Mouse (Mus musculus) forebrain, embryonic 10.5 days (tissue): ENCODE measurements at regions not wholly inside any gene's neighbourhood (a gene's known extent, or its start where the extent isn't known, plus 50 kb on each side); places are given as distances from the start of the nearest gene placed in this dataset.
"Not testable (repeated sequence)": the region's sequence is repeated elsewhere in the genome, so short reads cannot be mapped to it uniquely, and the experiment has no call there.

Experiments
- DNase-seq: peaks from one replicate; pipeline ENCODE4 v3.0.0-alpha.2; 2017; ENCODE audit warnings: low spot score; ENCODE audit errors: extremely low spot score
- H3K27ac ChIP-seq: fragments of 300-500 bp; sonication (generic); 2 replicates; pipeline ENCODE4 v1.5.1; 2016; ENCODE audit warnings: mild to moderate bottlenecking
- H3K27me3 ChIP-seq: fragments of 300-500 bp; sonication (generic); 2 replicates; pipeline ENCODE4 v1.6.1; 2016; ENCODE audit warnings: mild to moderate bottlenecking; ENCODE audit not compliant: poor library complexity, severe bottlenecking
- H3K36me3 ChIP-seq: fragments of 300-500 bp; sonication (generic); replicated peaks from 2 replicates; pipeline ENCODE4 v1.6.1; 2016; ENCODE audit warnings: mild to moderate bottlenecking, moderate library complexity
- H3K4me1 ChIP-seq: fragments of 300-500 bp; sonication (generic); 2 replicates; pipeline ENCODE4 v1.6.1; 2016
- H3K4me3 ChIP-seq: fragments of 300-500 bp; sonication (generic); 2 replicates; pipeline ENCODE4 v1.5.1; 2016; ENCODE audit warnings: mild to moderate bottlenecking, moderate library complexity
- H3K9me3 ChIP-seq: fragments of 300-500 bp; sonication (generic); 2 replicates; pipeline ENCODE4 v1.6.1; 2016; ENCODE audit warnings: mild to moderate bottlenecking, moderate library complexity
- WGBS: fragments of 180-500 bp; shearing (Covaris S2); methylation state at CpG from one replicate; pipeline ENCODE4 v1.1.7; 2016; 5-methylcytosine and 5-hydroxymethylcytosine counted together

DNA sequence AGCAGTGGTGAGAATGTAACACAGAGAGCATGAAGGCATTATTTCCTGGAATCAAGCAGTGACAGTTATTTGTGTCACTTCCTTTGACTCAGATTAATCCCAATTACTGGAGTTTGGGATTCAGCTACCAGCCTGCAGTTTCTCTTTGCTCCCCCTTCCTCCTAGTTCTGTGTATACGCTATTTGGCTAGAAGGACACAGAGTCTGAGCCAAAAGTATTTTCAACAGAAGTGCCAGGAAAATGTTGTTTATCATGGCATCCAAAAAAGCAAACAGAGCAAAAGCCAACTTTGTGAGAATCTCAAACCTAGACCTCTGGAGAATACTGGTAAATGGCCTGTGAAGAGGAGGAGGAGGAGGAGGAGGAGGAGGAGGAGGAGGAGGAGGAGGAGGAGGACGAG, 600.4 kb downstream of the Crisp4 start:
- no peak for DNase-seq
- Histone ChIP-seq H3K4me1 (no peaks in the 10 kb centered on the region), H3K36me3 (no peaks in the 10 kb centered on the region), H3K4me3 (no peak overlapping the region), H3K27ac (no peak overlapping the region), H3K9me3 (no peaks in the 10 kb centered on the region), H3K27me3 (no peaks in the 10 kb centered on the region)
- 86% methylated on average over 1 of the region's 2 CpGs for WGBS

DNA sequence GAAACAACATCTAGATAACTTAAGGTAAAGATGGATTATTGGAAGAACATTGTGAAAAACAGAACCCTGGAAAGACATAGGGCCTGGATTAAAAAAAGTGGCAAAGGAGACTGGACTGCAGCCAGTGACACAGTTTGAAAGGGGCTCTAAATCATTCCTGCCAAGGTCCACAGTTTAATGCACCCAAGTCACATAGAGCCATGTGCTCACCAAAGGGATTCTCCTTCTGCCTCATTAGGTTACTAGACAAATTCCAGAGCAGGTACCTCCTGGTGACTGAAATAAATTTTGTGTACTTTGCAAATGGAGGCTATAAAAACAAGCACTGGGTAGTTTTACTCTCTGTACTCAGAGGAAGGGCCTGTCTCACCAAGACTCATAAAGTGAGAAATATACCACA, 607.5 kb downstream of the Crisp4 start:
- H3K9me3 ChIP-seq = no peaks in the 10 kb centered on the region
- no peak overlapping the region for H3K27ac ChIP-seq
- no peaks in the 10 kb centered on the region for H3K27me3 ChIP-seq
- no peak overlapping the region for H3K4me3 ChIP-seq
- no peaks in the 10 kb centered on the region for H3K4me1 ChIP-seq
- no peaks in the 10 kb centered on the region for H3K36me3 ChIP-seq
- DNase-seq = no peak

DNA sequence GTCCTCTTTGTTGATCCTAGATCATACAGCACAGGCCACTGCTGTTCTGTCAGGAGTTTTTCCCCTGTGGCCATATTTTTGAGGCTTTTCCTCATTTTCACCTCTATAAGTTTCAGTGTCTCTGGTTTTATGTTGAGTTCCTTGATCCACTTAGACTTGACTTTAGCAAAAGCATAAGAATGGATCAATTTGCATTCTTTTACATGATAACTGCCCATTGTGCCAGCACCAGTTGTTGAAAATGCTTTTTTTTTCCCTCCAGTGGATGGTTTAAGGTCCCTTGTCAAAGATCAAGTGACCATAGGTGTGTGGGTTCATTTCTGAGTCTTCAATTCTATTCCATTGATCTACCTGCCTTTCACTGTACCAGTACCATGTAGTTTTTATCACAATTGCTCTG, 614.4 kb downstream of the Crisp4 start:
- H3K4me3 ChIP-seq, H3K9me3 ChIP-seq, H3K27me3 ChIP-seq, H3K4me1 ChIP-seq, H3K27ac ChIP-seq, DNase-seq, H3K36me3 ChIP-seq: not testable (repeated sequence)

DNA sequence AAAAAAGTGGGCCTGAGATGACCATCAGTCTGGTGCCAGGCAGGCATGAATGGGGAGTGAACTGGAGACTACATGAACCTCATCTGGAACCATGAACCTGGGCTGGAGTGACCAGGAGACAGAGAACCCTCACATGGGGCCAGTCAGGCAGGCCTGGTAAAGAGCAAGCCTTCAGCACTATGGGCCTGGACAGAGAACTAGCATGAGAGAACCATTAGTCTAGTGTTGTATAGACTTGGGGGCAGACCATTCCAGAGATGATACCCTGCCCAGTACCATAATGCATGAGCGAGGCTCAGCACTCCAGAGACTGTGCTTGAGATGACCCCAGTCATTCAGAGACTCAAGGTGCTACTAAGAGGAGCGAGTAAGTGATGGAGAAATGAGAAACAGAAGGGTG, 625.6 kb downstream of the Crisp4 start:
- WGBS = 82% methylated on average over 2 of the region's 2 CpGs
- H3K4me1 ChIP-seq = no peaks in the 10 kb centered on the region
- H3K4me3 ChIP-seq = no peak overlapping the region
- H3K36me3 ChIP-seq = no peaks in the 10 kb centered on the region
- H3K27ac ChIP-seq = no peak overlapping the region
- no peaks in the 10 kb centered on the region for H3K9me3 ChIP-seq
- H3K27me3 ChIP-seq = no peaks in the 10 kb centered on the region
- DNase-seq = no peak

DNA sequence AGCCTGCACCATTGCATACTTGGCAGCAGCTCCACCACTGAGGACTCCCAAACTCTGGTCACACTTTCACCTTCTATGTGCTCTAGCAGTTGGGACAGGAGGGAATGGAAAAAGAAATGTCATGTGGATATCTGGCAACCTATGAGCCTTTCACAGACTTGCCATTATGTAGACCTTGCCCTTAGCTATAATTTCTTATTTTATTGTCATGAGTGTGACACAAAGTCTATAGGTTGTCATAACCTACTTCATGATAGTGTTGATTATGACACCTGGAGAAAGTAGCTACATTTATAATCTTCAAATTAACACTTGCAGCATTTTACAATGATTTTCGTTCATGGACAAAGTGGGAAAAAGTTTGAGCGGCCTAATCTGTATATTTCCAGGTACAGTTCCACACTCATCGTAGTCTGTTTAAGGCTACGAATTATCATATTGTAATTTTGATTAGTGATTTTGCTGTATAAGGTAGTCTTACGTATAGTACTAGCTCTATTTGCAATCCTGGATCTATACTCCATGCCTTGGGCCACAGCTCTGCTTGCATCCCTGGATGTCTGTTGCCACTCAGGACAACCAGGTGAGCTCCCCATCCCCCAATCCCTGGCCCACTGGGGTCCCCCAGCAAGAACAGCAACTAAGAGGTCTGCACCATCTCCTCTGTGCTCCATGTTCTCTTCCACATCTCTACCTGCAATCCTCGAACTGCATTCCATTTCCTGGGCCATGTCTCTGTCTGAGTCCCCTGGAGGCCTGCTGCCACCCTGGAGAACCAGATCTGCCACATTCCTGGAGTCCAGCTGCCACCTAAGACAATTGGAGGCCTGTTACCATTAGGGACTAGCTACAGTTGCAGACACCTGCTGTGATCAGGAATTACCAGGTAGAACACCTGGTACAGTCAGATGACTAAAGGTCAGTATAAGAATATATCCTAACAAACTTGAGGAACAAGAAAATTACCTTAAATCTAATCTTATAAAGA, 639.3 kb downstream of the Crisp4 start:
- no peak for DNase-seq
- 90% methylated on average over 6 of the region's 6 CpGs for WGBS

DNA sequence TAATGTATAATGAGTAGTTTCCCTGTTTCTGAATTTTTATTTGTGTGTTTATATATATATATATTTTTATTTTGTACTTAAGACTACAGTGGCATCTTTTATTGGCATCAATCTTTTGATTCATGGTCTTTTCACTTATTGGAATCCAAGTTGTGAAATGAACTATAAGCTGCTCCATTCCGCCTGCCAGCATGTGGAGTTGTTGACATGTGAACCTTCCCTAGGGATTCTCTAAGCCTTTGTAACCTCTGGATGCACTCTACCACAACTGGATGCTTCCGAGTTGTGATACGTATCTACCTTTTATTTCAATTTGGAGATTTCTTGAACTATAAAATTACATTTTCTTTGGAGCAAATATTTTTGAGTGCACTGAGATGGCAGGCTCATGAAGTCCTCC, 652.1 kb downstream of the Crisp4 start:
- 88% methylated on average over 3 of the region's 3 CpGs for WGBS

More for the DNA sequence above, 639.3 kb downstream of the Crisp4 start:
- Histone ChIP-seq H3K36me3 (no peaks in the 10 kb centered on the region), H3K4me1 (no peaks in the 10 kb centered on the region), H3K9me3 (no peaks in the 10 kb centered on the region), H3K27ac (no peak overlapping the region), H3K4me3 (no peak overlapping the region), H3K27me3 (no peaks in the 10 kb centered on the region)

DNA sequence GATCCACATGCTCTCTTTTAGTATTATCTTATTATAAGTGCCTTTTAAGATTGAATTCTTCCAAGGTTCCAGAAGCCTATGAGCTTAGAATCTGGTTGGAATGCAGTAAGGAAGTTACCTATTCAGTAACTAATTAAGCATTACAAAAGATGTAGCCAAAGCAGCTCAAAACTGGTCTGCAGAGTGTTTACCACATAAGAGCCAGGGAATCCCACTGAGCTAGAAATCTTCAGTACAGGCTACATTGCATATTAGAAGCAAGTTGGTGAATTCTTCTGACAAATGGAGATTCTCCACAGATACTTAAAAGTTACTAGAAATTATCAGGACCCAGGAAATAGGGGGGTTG, 655.9 kb downstream of the Crisp4 start:
- H3K36me3 ChIP-seq, H3K9me3 ChIP-seq, DNase-seq, H3K4me3 ChIP-seq, H3K4me1 ChIP-seq, H3K27me3 ChIP-seq, H3K27ac ChIP-seq: not testable (repeated sequence)

More for the DNA sequence above, 652.1 kb downstream of the Crisp4 start:
- no peaks in the 10 kb centered on the region for H3K36me3 ChIP-seq
- H3K4me3 ChIP-seq = no peak overlapping the region
- no peak for DNase-seq
- no peaks in the 10 kb centered on the region for H3K4me1 ChIP-seq
- H3K27me3 ChIP-seq = no peaks in the 10 kb centered on the region
- no peak overlapping the region for H3K27ac ChIP-seq
- no peaks in the 10 kb centered on the region for H3K9me3 ChIP-seq

DNA sequence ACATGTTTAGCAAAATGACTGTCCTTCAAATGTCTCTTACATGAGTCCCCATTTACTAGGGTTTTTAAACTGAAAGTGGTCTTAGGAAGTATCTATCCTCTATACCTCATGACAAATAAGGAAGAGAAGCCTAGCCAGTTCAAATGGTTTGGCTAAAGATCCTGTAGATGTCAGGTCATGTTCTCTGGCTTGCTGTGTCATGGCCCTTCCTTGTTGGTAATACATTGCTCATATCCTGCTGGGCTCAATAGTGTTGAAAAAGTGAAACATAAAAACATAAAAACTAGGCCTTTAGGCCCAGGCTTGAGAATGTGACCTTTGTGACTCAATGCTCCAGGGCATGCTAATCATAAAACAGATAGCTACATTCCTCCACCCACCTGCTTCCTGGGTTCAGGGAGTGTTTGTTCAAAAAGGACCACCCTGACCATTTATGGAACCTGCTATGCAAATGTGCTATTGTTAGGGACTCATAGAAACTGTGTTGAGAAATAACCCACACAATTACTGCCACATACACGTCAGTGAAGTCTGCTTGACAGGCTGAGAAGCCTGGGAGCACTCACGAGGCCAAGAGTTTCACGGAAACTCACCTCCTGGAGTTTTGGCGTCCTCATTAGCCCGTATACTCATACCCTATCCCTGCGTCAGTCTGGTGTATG, 656.4 kb downstream of the Crisp4 start:
- not testable (repeated sequence) for H3K36me3 ChIP-seq, H3K4me1 ChIP-seq, H3K4me3 ChIP-seq, H3K27ac ChIP-seq, H3K27me3 ChIP-seq, DNase-seq, H3K9me3 ChIP-seq
- 83% methylated on average over 6 of the region's 6 CpGs for WGBS

DNA sequence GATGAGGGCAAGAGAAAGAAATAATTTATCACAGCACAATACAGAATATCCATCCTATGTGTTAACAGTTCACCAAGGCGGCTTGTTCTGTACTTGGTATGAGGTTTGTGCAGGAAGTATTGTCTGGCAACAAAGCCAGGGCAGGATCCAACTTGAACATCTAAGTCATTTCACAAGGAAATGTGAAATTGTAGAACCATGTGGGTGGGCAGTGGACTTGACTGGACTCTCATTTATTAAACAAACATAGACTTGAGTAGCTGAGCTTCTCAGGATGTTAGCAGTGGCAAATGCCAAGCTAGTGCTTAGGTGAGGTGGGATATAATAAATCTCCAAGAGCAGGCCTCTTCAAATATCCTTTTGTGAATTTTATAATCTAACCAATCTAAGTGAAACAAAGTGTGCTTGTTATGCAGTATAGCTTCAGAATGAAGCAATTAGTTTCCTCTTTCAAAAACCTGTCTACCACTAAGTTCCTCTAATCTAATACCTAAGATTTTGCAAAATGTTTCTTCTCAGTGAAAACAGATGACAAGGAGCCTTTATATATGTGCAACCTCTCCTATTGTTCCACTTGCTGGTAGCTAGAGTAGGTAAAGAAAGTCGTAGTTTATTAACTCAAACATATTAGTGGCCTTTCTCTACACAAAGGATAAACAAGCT, 694.4 kb downstream of the Crisp4 start:
- no peaks in the 10 kb centered on the region for H3K4me1 ChIP-seq
- H3K27ac ChIP-seq = no peak overlapping the region
- no peak for DNase-seq
- no peaks in the 10 kb centered on the region for H3K27me3 ChIP-seq
- H3K9me3 ChIP-seq = no peaks in the 10 kb centered on the region
- 75% methylated on average over 2 of the region's 2 CpGs for WGBS
- H3K36me3 ChIP-seq = no peaks in the 10 kb centered on the region
- H3K4me3 ChIP-seq = no peak overlapping the region

DNA sequence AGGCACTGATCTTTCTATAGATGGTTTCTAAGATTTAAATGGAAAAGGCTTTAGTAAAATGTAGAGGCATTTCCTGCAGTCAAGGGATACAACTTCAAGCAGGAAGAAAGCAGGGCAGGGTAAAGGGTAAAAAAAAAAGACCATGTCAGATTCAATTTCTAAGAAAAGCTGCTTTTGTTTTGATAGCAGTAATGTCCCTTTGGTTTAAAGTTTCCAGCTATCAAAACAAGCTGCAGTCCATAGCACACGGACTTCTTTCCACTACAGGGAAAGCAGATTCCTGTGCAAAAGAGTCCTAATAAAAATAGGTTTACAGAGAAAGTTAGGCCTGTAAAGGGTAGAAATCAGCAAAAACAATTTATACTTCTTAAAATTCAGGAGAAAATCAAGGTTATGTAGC, 695.0 kb downstream of the Crisp4 start:
- no peak for DNase-seq
- no peaks in the 10 kb centered on the region for H3K36me3 ChIP-seq
- WGBS = 74% methylated on average over 1 of the region's 1 CpGs
- no peaks in the 10 kb centered on the region for H3K27me3 ChIP-seq
- 0 out of 2 replicates have a peak overlapping the region, but pooled peaks have one; percentile 8 for H3K27ac ChIP-seq
- no peak overlapping the region for H3K4me3 ChIP-seq
- H3K4me1 ChIP-seq = no peaks in the 10 kb centered on the region
- no peaks in the 10 kb centered on the region for H3K9me3 ChIP-seq

DNA sequence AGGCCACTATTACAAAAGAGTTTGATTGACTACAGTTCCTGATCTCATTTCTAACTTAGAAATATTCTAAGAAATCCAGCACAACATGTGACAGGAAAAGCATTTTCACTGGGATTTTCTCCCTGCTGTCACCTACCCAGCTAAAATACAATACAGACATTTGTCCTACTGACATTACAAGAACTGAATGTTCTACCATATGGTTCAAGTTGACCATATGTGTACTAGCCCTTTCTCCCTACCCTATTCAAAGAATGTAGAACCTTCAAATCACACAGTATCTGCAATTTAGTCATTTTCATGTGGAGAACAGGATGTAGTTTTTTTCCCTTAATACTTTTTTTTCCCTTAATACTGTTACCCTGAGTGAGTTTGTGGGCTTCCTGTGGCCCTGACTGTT, 695.4 kb downstream of the Crisp4 start:
- no peak for DNase-seq
- Histone ChIP-seq H3K4me3 (no peak overlapping the region), H3K27ac (peak overlapping the region; percentile 20; the same call in 1 of the 2 replicates), H3K27me3 (no peaks in the 10 kb centered on the region), H3K9me3 (no peaks in the 10 kb centered on the region), H3K4me1 (no peaks in the 10 kb centered on the region), H3K36me3 (no peaks in the 10 kb centered on the region)

DNA sequence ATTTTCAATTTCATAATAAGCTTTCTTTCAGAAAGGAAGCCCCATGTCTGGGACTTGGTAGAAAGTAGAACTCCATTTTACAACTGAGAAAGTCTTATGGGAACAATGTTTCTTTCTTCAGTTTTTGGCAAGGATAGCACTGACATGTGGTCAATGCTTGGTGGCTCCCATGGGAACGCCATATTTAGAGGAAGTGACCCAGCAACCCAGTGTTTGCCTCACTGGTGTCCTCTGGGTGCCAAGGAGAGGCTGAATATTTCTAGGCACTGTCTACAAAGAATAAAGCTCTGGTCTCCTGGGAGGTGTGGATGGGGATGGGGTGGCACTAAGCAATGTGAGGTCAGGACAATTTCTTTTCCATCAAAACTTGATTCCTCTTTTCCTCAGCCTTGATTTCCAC, 696.4 kb downstream of the Crisp4 start:
- H3K9me3 ChIP-seq = no peaks in the 10 kb centered on the region
- no peak overlapping the region for H3K4me3 ChIP-seq
- H3K36me3 ChIP-seq = no peaks in the 10 kb centered on the region
- no peaks in the 10 kb centered on the region for H3K27me3 ChIP-seq
- H3K4me1 ChIP-seq = no peaks in the 10 kb centered on the region
- no peak for DNase-seq
- H3K27ac ChIP-seq = no peak overlapping the region
- WGBS = 92% methylated on average over 1 of the region's 1 CpGs

DNA sequence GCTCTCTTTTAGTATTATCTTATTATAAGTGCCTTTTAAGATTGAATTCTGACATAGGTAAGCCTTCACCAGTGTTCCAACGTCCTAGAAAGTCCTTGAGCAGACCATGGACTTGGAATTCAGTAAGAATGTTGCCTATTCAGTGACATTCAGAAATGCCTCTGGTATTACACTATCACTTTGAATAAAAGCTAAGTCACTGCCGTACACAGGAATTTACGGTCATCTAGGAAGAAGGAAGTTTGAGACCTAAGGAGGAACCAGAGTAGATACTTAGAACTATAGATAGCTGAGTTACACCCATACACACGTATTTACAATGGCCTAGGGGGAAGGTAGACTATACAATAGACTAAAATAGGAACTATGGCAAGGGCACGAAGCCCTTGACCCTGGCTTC, 711.6 kb downstream of the Crisp4 start:
- WGBS = 88% methylated on average over 5 of the region's 5 CpGs
- not testable (repeated sequence) for H3K4me1 ChIP-seq, H3K9me3 ChIP-seq, H3K4me3 ChIP-seq, H3K27ac ChIP-seq, DNase-seq, H3K27me3 ChIP-seq, H3K36me3 ChIP-seq
